24 mouse cellular contexts compared by ENCODE assay signal in the genomic region with DNA sequence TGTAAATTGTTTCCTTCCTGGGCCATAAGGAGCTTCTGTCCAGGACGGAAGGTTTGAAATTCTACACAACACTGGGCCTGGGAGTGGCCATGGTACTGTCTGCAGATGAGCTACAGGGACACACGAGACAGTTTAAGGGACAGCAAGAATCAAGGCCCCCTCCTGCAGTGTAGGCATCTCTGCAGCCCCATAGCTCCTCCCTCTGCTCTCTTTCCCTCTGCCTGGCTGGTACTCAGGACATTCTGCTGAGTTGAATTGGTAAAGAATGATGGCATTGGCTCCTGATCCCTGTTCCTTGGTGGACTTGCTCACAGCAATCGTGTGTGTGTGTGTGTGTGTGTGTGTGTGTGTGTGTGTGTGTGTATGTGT. TPM values are rescaled to one million over a fixed set of nuclear protein-coding genes. Genes with fewer than 3 reads are reported as not detected.
DNase-seq lines count a peak whose midpoint lies in the region; ATAC-seq and TF ChIP-seq lines count a peak whose summit lies in the region.
"Had no signal": no experiment of that assay in that cellular context is flagged by ENCODE, and none has a peak within 500 bp of the region (broad histone marks: within the 10 kb centered on the region; RNA-seq: fewer than 3 reads in every experiment).

No protein-coding gene starts in this region.

- peak; percentile 30; the same call in 1 of the 2 replicates for ATAC-seq in forebrain, postnatal 0 days
- ATAC-seq in forebrain, embryonic 12.5 days (ENCODE audit: low FRiP score) = no peak
- peak; percentile 24 for ATAC-seq in Patski
- peak; percentile 40 for ATAC-seq in megakaryocyte progenitor cell, adult 5-6 weeks (replicated peaks; ENCODE audit: poor library complexity)

- CTCF ChIA-PET in Patski (lab: Charles Lee) = no interaction called here

- H3K27ac ChIP-seq in forebrain, postnatal 0 days (ENCODE audit: low read depth, low read length) = peak overlapping the region; percentile 5; the same call in 1 of the 2 replicates
- no peak overlapping the region for H3K27ac ChIP-seq in forebrain, embryonic 12.5 days
- H3K27ac ChIP-seq in layer of hippocampus, adult 2 months = peak overlapping the region; percentile 80
- H3K27ac ChIP-seq: forebrain, embryonic 10.5 days; hindbrain, embryonic 10.5 days; kidney, embryonic 15.5 days; limb, embryonic 15.5 days; liver, embryonic 14.5 days; neural tube, embryonic 12.5 days; stomach, embryonic 15.5 days had no signal

- no peak overlapping the region for H3K4me2 ChIP-seq in forebrain, postnatal 0 days (ENCODE audit: low read depth)
- H3K4me2 ChIP-seq in forebrain, embryonic 12.5 days = no peak overlapping the region
- H3K4me2 ChIP-seq: heart, embryonic 12.5 days; kidney, embryonic 15.5 days; limb, embryonic 15.5 days; lung, embryonic 14.5 days; neural tube, embryonic 12.5 days; stomach, embryonic 15.5 days had no signal

- no peak for TF ChIP-seq CTCF in forebrain, postnatal 0 days (IDR thresholded peaks at IDR 0.05; ENCODE audit: low read depth)
- no peak for TF ChIP-seq CTCF in layer of hippocampus, adult 2 months (conservative IDR thresholded peaks at IDR 0.05)
- no peak for TF ChIP-seq CTCF in Patski (IDR thresholded peaks at IDR 0.05)

- no peaks in the 10 kb centered on the region for H3K27me3 ChIP-seq in forebrain, postnatal 0 days (ENCODE audit: insufficient read depth, low read length)
- H3K27me3 ChIP-seq in forebrain, embryonic 12.5 days = peaks cover 12% of the 10 kb centered on the region
- peaks cover 23% of the 10 kb centered on the region for H3K27me3 ChIP-seq in Patski
- H3K27me3 ChIP-seq: stomach, embryonic 15.5 days had no signal

- 33% methylated on average over 3 of the region's 3 CpGs for WGBS in forebrain, postnatal 0 days
- WGBS in forebrain, embryonic 12.5 days = 50% methylated on average over 3 of the region's 3 CpGs

- H3K9me3 ChIP-seq in forebrain, postnatal 0 days (ENCODE audit: low read length) = no peaks in the 10 kb centered on the region
- H3K9me3 ChIP-seq in forebrain, embryonic 12.5 days = no peaks in the 10 kb centered on the region
- H3K9me3 ChIP-seq: forebrain, embryonic 10.5 days; heart, embryonic 12.5 days; hindbrain, embryonic 10.5 days; kidney, embryonic 15.5 days; limb, embryonic 15.5 days; megakaryocyte, embryonic 14.5 days; neural tube, embryonic 12.5 days; stomach, embryonic 15.5 days had no signal

- DNase-seq in forebrain, postnatal 0 days = no peak
- no peak for DNase-seq in layer of hippocampus, adult 2 months (ENCODE audit: low spot score in 2 of 2)
- DNase-seq in layer of hippocampus, adult 11-12 months (ENCODE audit: low spot score) = no peak
- no peak for DNase-seq in Patski (ENCODE audit: low read depth, low spot score)
- no peak for DNase-seq in right cerebral cortex, postnatal 36 days (ENCODE audit: low spot score in 2 of 2)
- DNase-seq: adrenal gland, postnatal 14 days; cerebellum, adult 9-10 months; gastrocnemius, postnatal 10 days; heart, adult 11 months; heart, postnatal 10 days; left cerebral cortex, postnatal 4 days; lung, embryonic 14.5 days had no signal

- in situ Hi-C loops in Patski (cut with MboI; ENCODE audit: low pct_unique_long_range_greater_than_20kb) = no loop called here

- no peak overlapping the region for H3K4me3 ChIP-seq in forebrain, postnatal 0 days (ENCODE audit: low read depth, low read length)
- H3K4me3 ChIP-seq in forebrain, embryonic 12.5 days (replicated peaks) = no peak overlapping the region
- no peak overlapping the region for H3K4me3 ChIP-seq in layer of hippocampus, adult 2 months
- H3K4me3 ChIP-seq: forebrain, embryonic 10.5 days; heart, embryonic 12.5 days; hindbrain, embryonic 10.5 days; kidney, embryonic 15.5 days; limb, embryonic 15.5 days; megakaryocyte, embryonic 14.5 days; neural tube, embryonic 12.5 days; stomach, embryonic 15.5 days had no signal

- POLR2A ChIA-PET in Patski (lab: Charles Lee) = no interaction called here

- H3K9ac ChIP-seq in forebrain, postnatal 0 days = no peak overlapping the region
- H3K9ac ChIP-seq in forebrain, embryonic 12.5 days = no peak overlapping the region
- H3K9ac ChIP-seq: heart, embryonic 12.5 days; kidney, embryonic 15.5 days; limb, embryonic 15.5 days; liver, embryonic 14.5 days; lung, embryonic 14.5 days; neural tube, embryonic 12.5 days; stomach, embryonic 15.5 days had no signal

- 0 out of 2 replicates have a peak, but pooled peaks cover 4% of the 10 kb centered on the region for H3K4me1 ChIP-seq in forebrain, postnatal 0 days (ENCODE audit: insufficient read depth)
- H3K4me1 ChIP-seq in forebrain, embryonic 12.5 days = peaks cover 14% of the 10 kb centered on the region
- H3K4me1 ChIP-seq: heart, embryonic 12.5 days; limb, embryonic 15.5 days; stomach, embryonic 15.5 days had no signal

- H3K36me3 ChIP-seq in forebrain, postnatal 0 days (ENCODE audit: insufficient read depth) = no peaks in the 10 kb centered on the region
- no peaks in the 10 kb centered on the region for H3K36me3 ChIP-seq in forebrain, embryonic 12.5 days (replicated peaks)
- H3K36me3 ChIP-seq: forebrain, embryonic 10.5 days; heart, embryonic 12.5 days; hindbrain, embryonic 10.5 days; kidney, embryonic 15.5 days; limb, embryonic 15.5 days; neural tube, embryonic 12.5 days; stomach, embryonic 15.5 days had no signal

RNA-seq across cellular contexts. Expression of a gene that starts 7.9 kb away (rescaled TPM):
- total RNA-seq in forebrain, postnatal 0 days (2014; rRNA removed) = 22.1 and 26.4 TPM in 2 replicates
- polyA plus RNA-seq in forebrain, postnatal 0 days (2015; fragmentation: Nextera tagmentation; extraction: Ambion mirVana) = 1.1 and 1.4 TPM in 2 replicates
- polyA plus RNA-seq in forebrain, embryonic 12.5 days (2016; fragmentation: Nextera tagmentation; extraction: Ambion mirVana) = 0.29 and 0.31 TPM in 2 replicates
- 10 to 100 TPM; 31.8 to 33.1 TPM for total RNA-seq in layer of hippocampus, adult 2 months (2021)
- polyA plus RNA-seq in Patski (2021) = not detected
- total RNA-seq in megakaryocyte progenitor cell, adult 5-6 weeks (2015) = not detected in 2 replicates
- not detected in 2 replicates for total RNA-seq in megakaryocyte progenitor cell, adult 5-6 weeks (2017)
- total RNA-seq: gastrocnemius, postnatal 10 days; heart, postnatal 10 days had no signal
- polyA plus RNA-seq: embryonic facial prominence, embryonic 11.5 days; forebrain, embryonic 10.5 days; heart, embryonic 12.5 days; kidney, embryonic 15.5 days; liver, embryonic 14.5 days; lung, embryonic 14.5 days had no signal

Comparison
In these comparisons a context has a peak if more than half of its experiments do, and no peak if none do; other contexts are left out.
1. RNA of a gene that starts 7.9 kb away (total RNA-seq): 31.8 to 33.1 TPM in layer of hippocampus, adult 2 months and 22.1 to 26.4 TPM in forebrain, postnatal 0 days; not detected in megakaryocyte progenitor cell, adult 5-6 weeks; every median in the first group is over 10 times any median in the second.